Mouse (Mus musculus): ENCODE data around the gene Snap91.

GRCm38 (mm10) chr9:86720794-86721193 is 159.7 kb downstream of the Snap91 start:
- TF ChIP-seq CTCF (IDR thresholded peaks at IDR 0.05; ENCODE audit: borderline replicate concordance, extremely low read depth, insufficient read depth, insufficient read length) = no peak
- no peak for TF ChIP-seq POLR2A (IDR thresholded peaks at IDR 0.05; ENCODE audit: borderline replicate concordance, extremely low read depth, insufficient read depth, insufficient read length, poor library complexity, severe bottlenecking)
